Mouse (Mus musculus) lung, postnatal 10 days (tissue): ENCODE data around the gene Schip1.

Experiments
- DNase-seq: peaks from one replicate; pipeline ENCODE4 v3.0.0; 2021

Schip1 gene

DNA sequence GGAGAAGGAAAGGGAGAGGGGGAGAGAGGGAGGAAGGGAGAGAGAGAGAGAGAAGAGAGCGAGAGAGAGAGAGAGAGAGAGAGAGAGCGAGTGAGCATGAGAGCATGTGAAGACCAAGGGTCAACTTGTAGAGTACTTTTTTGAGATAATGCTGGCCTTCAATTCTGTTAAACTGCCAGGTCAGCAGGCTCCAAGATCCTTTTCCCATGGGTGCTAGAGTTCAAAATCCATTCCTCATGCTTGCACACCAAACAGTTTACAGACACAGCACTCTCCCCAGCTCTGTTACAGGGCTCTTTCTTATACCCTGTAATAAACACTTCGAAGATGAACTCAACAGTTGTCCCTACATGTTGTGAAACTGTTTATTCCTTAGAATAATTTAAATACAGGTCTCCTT lies 450.1 kb downstream of the Schip1 start:
- DNase-seq: no peak

- no peak for DNase-seq
Measured at GRCm38 (mm10) chr3:68516393-68517081, 451.9 kb downstream of the Schip1 start.

- DNase-seq: no peak
Measured at GRCm38 (mm10) chr3:68517236-68517635, 452.6 kb downstream of the Schip1 start.

DNA sequence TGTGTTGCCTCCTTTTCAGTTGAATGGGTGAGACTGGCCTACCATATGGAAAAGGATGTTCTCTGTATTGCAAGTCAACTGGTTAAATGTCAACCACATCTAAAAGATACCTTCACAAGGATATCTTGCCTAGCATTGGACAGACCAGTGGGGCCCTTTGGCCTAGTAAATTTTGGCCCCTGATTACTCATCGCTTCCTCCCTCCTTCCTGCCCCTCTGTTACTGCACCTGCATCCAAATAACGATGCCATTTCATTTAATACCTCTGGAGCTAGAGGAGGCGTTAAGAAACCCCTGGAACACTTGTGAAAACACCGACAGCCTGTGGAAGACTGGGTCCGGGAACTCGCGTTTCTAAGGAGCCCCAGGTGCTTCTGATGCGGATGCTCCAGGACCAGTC lies 453.4 kb downstream of the Schip1 start:
- DNase-seq: no peak

DNA sequence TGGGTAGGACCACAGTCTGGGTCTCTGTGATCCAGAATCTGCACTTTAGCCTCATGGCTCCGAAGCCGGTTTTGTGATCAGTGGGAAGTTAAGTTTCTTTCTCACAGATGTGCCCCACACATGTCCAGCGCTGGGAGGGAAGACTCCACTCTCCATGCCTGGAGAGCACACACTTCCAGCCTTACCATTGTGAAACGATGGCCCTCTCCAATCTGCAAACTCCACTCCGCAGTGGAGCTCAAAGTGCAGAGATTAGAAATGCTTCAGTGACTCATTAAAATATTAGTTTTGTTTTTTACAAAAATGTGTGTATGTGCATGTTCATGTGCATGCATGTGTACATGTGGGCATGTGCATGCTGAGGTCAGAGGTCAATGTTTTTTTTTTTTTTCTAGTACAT lies 454.0 kb downstream of the Schip1 start:
- no peak for DNase-seq

DNA sequence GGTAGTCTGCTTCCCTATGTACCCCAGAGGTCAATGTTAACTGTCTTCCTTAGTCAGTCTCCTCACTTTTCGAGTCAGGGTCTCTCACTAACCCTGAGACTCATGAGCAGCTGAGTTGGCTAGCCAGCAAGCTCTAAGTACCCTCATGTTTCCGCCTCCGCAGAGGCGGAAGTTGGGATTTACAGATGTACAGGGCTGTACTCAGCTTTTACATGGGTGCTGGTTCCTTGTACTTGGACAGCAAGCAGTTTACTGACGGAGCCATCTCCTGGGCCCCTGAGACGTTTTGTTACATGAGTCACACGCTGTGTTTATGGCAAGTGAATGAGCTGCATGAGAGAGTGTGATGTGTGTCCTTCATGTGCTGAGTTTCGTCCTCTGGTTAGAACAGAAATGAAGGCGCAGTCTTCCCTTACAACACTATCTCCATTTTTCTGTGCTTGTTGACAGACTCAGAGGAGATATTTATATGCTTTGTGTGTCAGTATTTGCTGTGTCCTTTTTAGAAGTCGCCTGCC lies 460.8 kb downstream of the Schip1 start:
- DNase-seq: no peak

- no peak for DNase-seq
Measured at GRCm38 (mm10) chr3:68526416-68526815, 461.8 kb downstream of the Schip1 start.

GRCm38 (mm10) chr3:68527182-68527581 lies 462.6 kb downstream of the Schip1 start:
- DNase-seq: no peak

- no peak for DNase-seq
Measured at GRCm38 (mm10) chr3:68531908-68532307, 467.3 kb downstream of the Schip1 start.

- peak; percentile 35 for DNase-seq
Measured at GRCm38 (mm10) chr3:68534571-68535051, 470.0 kb downstream of the Schip1 start.

DNA sequence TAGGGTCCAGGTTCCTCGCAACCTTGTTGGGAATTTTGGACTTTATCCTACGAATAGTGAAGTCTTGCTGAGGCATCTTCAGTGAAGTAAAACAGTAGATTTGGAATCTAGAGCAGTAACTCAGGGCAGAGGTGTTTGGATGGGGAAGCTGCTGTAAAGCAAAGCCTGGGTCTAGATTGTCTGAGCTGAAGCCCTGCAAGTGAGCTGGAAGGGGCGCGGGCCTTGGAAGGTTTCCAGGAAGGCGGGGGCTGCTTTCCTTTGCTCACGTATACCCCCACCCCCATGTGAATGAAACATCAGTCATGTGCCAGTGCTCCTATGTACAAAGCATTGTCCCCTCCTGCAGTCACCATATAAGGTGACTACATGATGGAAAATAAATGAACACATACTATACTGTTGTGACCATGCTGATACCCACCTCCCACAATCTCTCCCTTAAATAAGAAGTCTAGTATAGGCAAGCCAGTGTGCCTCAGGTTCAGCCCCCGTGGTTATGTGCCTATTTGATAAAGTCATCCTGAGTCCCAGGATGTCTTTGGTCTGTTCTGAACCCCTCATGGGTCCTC lies 470.6 kb downstream of the Schip1 start:
- DNase-seq: no peak

GRCm38 (mm10) chr3:68536071-68536470 lies 471.5 kb downstream of the Schip1 start:
- no peak for DNase-seq

DNA sequence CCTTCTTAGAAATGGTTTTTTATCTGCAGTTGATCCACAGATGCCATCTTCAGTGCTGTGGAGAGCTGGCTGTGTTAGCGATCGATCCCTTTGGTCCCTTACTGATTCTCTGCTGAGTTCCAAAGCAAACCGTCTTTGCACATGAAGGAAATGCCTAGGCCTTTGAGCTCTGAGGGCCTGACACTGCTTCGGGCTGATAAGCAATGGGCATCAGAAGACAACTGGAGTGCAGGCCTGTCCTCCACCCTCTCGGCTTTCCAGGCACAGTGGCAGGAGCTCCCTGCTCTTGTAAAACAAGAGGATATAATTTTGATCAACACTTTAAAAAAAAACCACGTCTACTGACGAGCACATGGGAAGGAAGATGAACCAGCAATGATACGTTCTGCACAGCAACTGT lies 477.1 kb downstream of the Schip1 start:
- DNase-seq: no peak

- DNase-seq: peak; percentile 71
Measured at GRCm38 (mm10) chr3:68542944-68543501, 478.4 kb downstream of the Schip1 start.

DNA sequence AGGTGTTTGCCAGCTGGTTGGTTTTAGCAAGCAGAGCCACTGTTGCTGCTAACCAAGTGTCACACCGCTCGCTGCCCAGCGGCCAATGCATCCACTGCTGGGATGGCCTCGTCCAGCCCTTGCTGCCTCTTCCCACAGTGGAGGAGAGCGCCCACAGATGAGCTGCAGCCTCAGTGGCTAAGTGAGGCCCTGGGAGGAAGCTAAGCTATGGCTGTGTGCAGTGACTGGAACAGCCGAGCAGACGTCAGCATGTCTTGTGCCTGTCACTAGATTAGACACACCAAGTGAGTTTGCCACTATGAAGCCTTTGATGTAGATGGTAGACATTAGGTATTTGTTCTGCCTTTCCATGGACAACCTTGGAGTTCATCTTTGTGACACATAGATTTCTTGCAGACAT lies 480.2 kb downstream of the Schip1 start:
- DNase-seq: no peak

GRCm38 (mm10) chr3:68545898-68546297 lies 481.3 kb downstream of the Schip1 start:
- no peak for DNase-seq

GRCm38 (mm10) chr3:68555087-68555662 lies 490.6 kb downstream of the Schip1 start:
- DNase-seq: peak; percentile 38

DNA sequence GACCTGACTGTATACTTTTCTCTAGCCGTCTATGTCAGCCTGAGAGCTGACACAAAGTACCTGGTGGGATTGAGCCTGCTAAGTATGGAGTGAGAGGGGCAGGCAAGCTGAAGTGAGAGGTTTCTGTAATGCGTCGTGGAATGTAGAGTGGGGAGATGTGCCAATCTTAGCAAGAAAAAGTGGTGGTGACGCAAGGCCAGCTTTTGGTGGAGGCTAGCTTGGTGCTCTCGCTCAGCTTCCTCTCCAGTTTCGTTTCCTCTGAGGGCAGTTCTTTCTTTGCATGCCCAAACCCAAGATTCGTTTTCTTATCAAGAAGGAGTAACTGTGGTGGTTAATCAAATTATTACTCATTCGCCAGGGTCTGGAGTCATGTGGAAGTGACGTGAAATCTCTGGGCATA lies 492.3 kb downstream of the Schip1 start:
- DNase-seq: no peak

GRCm38 (mm10) chr3:68558744-68559143 lies 494.1 kb downstream of the Schip1 start:
- no peak for DNase-seq

DNA sequence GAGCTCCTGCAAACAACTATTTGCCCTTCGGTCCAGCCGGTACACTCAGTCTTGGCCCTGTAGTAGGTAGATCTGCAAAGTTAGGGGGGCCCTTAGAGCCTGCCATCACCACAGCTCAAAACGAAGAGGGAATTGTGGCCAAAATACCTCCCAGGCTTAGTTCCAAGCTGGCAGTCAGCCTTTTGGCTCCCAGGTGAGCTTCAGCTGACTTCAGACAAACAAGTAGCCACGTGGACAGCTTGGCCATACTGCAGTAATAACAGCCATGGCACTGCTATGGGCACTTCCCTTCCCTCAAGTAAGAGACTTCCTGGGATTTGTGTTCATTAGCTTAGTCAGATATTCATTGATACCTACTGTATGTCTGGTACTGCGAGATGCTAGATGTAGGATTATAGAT lies 495.5 kb downstream of the Schip1 start:
- no peak for DNase-seq

DNA sequence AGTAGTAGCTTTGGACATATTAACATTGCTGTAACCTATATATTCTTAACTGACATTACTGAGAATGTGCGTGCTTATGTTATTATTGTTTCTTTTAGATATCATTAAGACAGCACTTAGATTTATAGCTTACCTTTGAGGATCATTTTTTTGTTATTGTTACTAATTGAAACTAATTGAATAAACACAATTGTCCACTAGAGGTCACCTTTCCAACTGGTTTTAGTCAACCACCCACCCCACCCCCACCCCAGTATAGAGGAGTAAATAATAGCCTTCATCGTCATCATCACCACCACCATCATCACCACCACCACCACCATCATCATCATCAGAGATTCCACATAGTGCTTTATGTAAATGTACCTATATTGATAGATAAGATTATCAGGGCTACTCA lies 498.2 kb downstream of the Schip1 start:
- no peak for DNase-seq

GRCm38 (mm10) chr3:68563922-68564321 lies 499.3 kb downstream of the Schip1 start:
- DNase-seq: peak; percentile 32

DNA sequence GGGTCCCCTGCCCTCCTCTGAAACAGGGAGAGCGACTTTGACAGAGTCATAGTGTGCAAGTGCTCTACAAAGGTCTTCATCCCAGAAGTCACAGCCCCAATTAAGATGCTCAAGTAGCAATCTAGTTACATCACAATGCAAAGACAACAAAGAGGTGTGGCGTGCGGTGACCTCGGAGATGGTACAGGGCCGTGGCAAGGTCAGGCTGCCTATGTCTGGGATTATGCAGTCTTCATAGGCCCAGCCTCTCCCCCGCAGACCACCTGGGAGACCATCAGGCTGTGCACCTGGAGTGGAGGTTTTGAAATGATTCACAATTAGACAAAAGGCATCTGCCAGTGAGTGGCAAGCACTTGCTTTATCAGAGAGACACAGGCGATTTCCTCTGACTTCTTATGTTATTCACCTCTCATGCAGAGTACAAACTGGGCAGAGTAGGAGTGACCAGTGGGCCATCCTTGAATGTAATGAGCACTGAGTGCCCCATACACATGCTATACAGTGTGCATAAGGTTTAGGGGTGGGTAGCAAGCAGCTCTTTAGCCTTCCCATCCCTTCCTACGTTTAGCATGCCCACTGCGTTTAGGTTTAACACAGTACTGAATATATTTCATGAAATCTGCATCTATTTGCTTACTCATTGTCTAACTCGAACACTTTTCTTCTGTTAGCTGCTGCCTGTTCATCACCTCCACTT lies 500.5 kb downstream of the Schip1 start:
- no peak for DNase-seq
